Mouse (Mus musculus) CD4-positive helper T cell, adult 2 months (primary cell): ENCODE measurements at regions not wholly inside any gene's neighbourhood (a gene's known extent, or its start where the extent isn't known, plus 50 kb on each side); places are given as distances from the start of the nearest gene placed in this dataset.

Source experiments
- DNase-seq: peaks from one replicate; pipeline ENCODE4 v3.0.0-alpha.2; 2012; ENCODE audit warnings: low read depth, missing footprints, low spot score

DNA sequence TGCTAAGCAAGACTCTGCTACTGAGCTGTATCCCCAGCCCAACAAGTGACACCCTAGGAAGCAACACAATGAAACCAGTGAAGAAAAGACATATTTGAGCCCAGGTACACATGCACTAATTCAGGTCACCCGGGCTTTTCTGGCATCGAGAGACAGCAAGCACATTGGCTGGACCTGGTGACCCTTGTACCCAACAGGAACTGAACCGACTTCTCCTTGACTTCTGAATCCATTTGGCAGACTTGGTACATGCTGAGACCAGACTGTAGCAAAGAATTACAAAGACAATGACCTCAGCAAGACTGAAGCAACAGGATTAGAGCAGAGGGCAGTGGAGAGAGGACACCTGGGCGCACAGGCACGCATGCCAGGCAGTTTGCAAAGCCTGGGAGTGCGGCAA is 79.1 kb downstream of the Sema4f start:
- DNase-seq = no peak

DNA sequence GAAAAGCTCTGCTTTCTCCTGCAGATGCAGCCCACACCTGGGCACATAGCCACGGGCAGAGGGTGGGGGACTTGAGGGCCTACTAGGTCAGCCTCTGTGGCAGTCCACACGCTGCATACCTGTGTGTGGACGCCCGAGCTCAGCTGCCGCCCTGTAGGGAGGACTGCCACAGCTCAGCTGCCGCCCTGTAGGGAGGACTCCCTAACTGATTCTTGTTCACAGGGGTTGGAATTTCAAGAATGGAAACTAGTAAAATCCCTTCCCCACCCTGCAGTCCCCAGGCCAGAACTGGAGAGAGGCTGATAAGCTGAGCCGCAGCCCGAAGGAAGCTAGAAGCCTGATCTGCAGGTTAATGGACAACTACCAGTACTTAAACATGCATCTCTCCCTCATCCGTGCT is 82.0 kb upstream of the Hk2 start:
- DNase-seq = no peak

DNA sequence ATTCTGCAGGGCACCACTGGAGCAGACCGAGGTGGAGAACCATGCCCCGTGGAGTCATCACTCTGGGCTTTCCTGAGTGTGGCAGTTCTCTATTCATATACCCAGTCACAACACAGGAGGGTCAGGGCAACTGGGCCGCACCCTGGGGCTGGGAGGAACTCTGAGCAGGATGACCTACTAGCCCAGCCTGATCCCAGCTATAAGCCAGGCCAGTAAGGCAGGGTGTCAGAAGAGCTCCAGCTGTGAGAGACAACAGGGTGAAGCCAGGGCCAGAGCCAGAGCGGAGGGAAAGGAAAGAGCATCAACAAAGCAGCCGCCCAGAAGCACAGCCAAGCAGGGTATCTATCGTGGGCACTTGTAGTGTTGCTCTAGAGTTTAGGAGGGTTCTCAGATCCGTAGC is 81.1 kb upstream of the Hk2 start:
- no peak for DNase-seq

DNA sequence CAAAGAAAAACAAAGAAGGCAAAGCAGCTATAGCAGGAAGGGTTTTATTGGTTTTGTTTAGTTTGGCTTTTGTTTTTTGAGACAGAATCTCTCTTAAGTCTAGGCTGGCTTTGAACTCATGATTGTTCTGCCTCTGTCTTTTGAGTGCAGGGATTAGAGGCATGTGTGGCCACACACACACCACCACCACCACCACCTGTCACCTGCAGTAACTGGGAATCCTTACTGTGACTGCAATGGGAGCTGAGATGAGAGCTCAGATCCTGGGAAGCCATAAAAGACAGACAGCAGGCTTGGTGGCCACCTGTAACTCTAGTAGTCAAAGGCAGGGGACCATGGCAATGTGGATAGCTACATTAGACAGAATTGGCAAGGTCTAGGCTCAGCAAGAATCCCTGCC is 80.5 kb upstream of the Hk2 start:
- no peak for DNase-seq

DNA sequence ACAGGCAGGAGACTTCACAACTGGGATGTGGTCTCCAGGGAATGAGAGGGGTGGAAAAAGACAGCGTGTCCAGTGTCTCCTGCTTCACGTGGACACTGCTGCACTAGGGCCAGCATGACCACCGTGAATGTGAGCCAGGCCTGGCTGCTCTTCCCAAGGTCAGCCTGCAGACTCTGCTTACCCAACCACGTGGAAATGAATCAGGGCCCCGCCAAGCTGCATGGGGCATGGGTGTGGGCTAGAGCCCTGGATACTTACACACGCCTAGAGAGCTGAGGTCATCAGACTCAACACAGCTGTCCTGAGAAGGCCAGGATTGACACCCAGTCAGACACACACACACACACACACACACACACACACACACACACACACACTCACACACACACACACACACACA is 80.1 kb upstream of the Hk2 start:
- no peak for DNase-seq

DNA sequence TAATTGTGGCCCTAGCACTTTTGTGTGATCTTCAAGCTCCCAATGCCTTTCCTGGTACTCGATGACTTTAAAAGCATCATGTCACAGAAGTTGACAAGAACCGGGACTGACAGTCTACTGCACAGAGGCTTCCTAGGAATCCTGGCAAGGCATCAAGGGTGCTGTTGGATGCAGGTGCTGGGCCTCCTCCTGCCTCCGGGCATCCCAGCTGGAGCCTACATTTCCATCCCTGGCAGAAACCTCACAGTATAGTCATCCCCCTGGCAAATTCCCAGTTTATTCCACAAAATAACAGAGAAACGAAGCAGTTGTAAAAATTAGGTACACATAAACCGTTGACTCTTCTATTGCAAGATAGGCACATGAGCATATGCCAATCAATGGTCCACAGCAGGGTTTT is 78.8 kb upstream of the Hk2 start:
- no peak for DNase-seq

DNA sequence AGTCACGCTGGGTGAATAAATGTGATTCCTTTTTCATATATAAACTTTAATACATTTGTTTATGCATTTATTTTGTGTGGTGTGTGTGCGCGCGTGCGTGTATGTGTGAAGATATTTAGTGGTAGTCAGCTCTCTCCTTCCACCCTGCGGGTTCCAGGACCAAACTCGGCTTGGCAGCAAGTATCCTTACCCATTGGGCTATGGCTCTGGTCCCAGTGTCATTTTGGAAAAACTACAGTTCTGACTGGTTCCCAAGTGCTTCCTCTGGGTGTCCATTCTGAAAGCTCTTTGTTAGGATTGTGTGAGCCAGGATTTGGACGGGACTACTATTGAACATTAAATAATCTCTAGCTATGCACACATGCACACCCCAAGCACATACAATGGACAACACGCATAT is 76.3 kb upstream of the Hk2 start:
- no peak for DNase-seq

DNA sequence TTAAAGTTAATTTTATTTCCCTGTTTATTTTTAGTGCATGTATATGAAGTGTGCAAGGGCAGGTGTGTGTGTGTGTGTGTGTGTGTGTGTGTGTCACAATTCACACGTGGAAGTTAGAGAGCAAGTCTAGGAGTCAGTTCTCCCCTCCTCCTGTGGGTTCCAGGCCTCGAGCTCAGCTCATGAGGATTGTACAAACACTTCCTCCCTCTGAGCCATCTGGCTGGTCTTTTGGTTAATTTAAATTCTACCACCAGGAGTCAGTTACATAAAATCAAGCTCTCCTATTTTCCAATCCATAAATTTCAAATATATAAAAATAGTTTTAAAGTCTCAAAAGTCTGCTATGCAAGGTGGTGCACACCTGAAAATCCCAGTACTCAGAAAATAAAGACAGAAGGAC is 73.3 kb upstream of the Hk2 start:
- no peak for DNase-seq

DNA sequence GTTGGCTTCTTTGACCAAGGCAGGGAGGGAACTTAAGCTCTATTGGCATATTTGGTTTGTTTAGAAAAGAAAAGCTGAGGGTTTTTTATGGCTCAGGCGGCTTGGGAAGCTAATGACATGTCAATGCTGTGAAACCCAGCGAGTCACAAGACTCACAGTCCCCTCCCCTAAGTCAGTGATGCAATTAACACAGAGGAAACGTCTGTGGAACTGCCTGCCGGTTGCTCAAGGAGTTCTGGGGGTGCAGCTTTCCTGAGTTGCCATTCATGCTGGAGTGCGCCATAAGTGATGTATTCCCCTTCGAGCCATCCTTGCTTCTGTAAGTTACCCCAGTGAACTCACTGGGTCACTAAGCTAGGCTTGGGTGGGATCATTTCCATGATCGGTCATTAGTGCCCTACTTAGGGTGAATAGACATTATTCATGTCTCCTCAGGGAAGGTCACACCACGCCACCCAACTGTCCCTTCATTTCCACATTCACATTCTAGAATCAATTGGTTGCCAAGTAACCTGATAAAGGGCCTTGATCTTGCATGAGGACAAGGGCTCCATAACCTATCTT is 72.4 kb upstream of the Hk2 start:
- DNase-seq = no peak

DNA sequence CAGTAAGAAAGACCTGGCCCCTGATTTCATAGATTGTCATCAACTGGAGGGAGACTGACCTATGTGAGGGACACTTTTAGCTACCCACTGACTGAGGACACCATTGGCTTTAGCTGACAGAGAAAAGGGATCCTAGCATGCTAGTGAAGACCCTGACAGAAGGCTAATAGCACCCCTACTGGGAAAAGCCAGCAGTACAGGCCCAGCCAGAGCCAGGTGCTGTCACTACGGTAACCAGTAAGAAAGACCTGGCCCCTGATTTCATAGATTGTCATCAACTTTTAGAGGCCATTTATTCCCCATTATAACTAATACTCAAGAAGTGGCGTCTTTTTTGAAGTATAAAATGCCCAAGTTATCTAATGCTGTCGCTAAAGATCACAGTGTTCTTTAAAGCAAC is 70.2 kb upstream of the Hk2 start:
- DNase-seq = peak; percentile 12

DNA sequence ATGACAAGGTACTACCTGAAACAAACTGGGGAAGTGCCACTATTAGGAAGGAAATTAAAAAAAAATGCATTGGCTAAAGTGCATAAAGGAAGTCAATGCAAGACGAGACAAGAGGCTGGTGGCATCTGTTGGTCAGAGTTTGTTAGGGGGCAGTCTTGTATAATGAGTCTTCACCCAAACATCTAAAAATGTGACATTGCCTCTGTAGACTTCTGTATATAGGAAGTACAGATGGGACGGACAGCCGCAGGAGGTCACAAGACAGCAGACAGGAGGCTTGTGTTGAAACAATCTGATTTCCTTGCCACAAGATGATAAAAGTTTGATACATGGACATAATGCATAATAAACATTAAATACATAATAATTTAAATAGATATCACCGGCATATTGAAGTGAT is 69.6 kb upstream of the Hk2 start:
- DNase-seq = no peak

DNA sequence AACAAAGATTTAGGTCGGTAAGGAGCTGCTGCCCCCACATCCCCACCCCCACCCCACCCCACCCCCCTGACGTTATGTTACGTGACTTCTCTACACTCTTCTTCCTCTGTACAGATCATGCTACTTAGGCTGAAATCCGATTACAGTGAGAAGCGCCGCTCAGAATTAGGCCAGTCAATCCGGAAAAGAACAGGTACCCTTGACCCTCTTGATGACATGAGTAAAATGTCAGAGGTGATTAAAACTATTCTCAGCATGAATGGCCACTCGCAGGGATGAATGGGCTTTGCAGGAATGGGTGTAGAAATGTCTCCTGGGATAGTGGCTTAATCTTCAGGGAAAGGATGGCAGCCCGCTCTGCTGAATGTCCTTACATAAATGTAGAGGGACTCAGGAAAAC is 63.0 kb upstream of the Hk2 start:
- DNase-seq = no peak

DNA sequence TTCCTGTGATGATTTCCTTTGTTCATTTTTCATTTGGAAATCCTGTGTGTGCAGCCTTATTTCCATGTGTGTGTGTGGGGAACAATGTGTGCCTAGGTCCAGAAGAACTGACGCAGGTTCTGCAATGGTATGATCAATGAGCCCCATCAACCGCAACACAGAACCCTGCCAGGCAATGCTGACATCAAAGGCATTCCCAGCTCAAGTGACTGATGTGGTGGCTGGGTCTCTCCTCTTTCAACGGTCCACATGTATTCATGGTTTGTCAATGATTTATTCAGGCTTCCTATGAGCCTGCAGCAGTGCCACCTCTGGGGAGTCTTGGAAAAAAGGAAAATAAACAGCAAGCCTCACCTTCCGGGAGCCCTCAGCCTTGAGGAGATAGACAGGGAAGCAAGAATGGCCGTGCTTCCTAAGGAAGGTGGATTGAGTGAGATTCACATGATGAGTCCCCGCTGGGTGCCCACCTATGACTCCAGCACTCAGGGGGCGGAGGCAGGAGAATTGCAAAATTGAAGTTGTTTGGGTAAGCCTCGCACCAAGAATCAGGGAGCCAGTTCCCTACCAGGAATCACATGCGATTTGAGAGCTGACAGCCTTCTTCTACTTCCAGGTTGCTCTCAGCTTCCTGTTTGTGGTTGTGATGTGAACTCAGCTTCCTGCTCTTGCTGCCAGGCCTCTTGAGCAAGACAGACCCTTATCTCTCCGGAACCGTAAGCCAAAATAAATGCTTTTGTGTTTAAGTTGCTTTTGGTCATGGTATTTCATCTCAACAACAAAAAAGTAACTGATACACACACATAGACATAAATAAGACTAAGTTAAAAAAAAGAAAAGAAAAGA is 61.2 kb upstream of the Hk2 start:
- no peak for DNase-seq

DNA sequence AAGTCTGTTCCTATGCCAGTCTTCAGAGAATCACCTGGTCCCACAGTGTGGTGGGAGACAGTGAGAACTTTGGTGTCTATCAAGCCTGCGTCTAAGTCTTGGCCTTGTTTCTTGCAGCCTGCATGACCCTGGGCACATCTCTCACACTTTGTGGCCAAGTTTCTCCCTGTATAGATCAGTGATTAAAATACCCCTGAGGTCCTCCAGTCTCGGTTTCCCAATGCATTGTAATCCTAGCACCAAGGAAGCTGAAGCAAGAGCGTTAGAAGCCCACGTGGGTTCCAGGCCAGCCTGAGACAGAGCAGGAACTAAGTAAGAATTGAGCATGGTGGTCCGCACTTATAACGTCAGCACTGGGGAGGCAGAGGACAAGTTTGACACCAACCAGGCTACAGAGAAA is 59.6 kb upstream of the Hk2 start:
- DNase-seq = no peak

DNA sequence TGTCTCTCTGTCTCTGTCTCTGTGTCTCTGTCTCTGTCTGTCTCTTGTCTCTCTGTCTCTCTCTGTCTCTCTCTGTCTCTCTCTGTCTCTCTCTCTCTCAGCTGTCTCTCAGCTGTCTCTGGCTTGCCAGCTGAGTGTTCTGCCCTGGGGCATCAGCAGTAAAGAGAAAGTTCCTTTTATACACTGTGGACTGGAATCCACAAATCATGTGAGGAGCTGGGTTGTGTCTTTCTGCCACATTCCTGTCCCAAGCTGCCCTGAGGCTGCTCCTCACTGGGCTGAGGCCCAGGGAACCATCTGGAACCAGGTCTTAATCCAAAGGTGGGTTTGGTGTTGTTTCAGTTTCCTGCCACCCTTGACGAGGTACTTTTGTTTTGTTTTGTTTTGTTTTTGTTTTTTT is 57.0 kb upstream of the Hk2 start:
- no peak for DNase-seq

DNA sequence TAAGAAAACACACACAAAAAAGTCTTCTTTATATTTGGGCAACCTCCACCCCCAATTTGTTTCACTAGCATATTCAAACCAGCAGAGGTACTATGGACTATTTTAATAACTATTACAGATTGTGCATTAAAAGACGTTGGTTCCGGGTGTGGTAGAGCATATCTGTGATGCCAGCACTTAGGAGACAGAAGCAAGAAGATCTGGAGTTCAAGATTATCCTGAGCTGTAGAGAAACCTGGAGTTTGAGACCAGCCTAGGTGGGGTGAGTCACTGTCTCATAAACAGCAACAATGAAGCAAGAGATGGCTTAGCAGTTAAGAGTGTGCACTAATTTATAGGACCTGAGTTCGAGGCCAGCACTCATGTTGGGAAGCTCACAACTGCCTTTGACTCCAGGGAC is 50.4 kb upstream of the Hk2 start:
- no peak for DNase-seq

DNA sequence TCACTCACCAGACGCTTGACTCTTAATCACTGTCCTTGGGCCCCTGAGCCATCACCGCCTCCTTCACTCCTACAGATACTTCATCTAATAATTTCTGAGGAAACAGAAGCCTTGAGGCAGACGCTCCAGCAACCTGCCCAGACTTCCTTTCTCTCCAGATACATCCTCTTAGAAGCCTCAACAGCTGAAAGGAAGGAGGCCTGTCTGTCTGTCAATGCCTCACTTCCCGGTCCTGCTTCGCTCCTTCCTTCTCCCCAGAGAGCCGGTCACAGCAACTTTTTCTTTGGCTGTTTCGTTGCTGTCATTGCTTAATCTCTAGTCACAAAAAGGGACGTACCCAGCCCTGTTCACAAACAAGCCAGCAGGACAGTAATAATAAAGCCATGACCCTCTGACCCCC is 50.0 kb upstream of the Hk2 start:
- no peak for DNase-seq
